Mouse (Mus musculus) lung, adult 2 months (tissue): ENCODE measurements around the gene Degs2.
"Not testable (repeated sequence)": the region's sequence is repeated elsewhere in the genome, so short reads cannot be mapped to it uniquely, and the experiment has no call there.

Experiments
- CTCF ChIP-seq: fragments of 200-500 bp; IDR thresholded peaks from 2 replicates; pipeline ENCODE4 v1.5.1; 2011; ENCODE audit warnings: mild to moderate bottlenecking, low read length, control low read depth; ENCODE audit not compliant: insufficient read depth
- POLR2A ChIP-seq: fragments of 200-500 bp; IDR thresholded peaks from 2 replicates; pipeline ENCODE4 v1.6.1; 2011; ENCODE audit warnings: low read depth, mild to moderate bottlenecking, control low read depth, low read length, borderline replicate concordance; ENCODE audit errors: extremely low read depth

DNA sequence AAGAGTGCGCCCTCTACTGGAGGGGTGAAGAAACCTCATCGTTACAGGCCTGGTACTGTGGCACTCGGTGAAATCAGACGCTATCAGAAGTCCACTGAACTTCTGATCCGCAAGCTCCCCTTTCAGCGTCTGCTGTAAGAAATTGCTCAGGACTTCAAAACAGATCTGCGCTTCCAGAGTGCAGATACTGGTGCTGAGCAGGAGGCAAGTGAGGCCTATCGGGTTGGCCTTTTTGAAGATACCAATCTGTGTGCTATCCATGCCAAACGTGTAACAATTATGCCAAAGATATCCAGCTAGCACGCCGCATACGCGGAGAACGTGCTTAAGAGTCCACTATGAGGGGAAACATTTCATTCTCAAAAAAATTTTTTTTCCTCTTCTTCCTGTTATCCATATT lies 11.9 kb upstream of the Degs2 start:
- TF ChIP-seq CTCF, POLR2A: not testable (repeated sequence)
